ENCODE assay signal across 9 mouse cellular contexts in the genomic region with DNA sequence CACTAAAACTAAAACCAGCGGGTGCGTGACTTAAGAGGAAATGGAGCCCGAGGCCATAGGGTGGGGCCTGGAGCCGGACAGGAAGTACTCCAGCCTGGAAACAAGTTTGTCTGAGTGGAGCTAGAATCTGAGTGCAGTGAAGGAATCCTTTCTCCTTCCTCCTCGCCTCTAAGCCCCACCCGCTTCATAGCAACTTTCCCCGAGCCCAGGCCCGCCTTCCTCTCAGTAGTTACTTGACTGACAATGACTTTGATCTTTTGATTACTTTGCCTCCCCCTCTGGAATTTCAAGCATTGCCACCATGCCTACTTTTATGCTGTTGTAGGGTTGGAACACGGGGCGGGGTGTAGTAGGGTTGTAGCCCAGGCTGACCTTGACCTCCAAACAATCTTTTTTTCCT. TPM values are rescaled to one million over a fixed set of nuclear protein-coding genes. Genes with fewer than 3 reads are reported as not detected.
DNase-seq lines count a peak whose midpoint lies in the region; ATAC-seq and TF ChIP-seq lines count a peak whose summit lies in the region.
"Had no signal": no experiment of that assay in that cellular context is flagged by ENCODE, and none has a peak within 500 bp of the region (broad histone marks: within the 10 kb centered on the region; RNA-seq: fewer than 3 reads in every experiment).

No protein-coding gene starts in this region.

- no peaks in the 10 kb centered on the region for H3K27me3 ChIP-seq in midbrain, embryonic 10.5 days (ENCODE audit: low read depth, poor library complexity, severe bottlenecking)
- H3K27me3 ChIP-seq in midbrain, embryonic 16.5 days (ENCODE audit: control insufficient read depth, insufficient read depth, low read depth, low read length), result no peaks in the 10 kb centered on the region
- H3K27me3 ChIP-seq in heart, embryonic 10.5 days (ENCODE audit: insufficient read depth, poor library complexity, severe bottlenecking), result no peaks in the 10 kb centered on the region
- no peaks in the 10 kb centered on the region for H3K27me3 ChIP-seq in stomach, postnatal 0 days (ENCODE audit: control insufficient read depth, insufficient read depth, low read length)
- H3K27me3 ChIP-seq in liver, embryonic 12.5 days (replicated peaks), result no peaks in the 10 kb centered on the region

- H3K9me3 ChIP-seq in midbrain, embryonic 10.5 days (replicated peaks), result no peaks in the 10 kb centered on the region
- H3K9me3 ChIP-seq in midbrain, embryonic 16.5 days (replicated peaks; ENCODE audit: control insufficient read depth, low read length, poor library complexity, severe bottlenecking), result no peaks in the 10 kb centered on the region
- H3K9me3 ChIP-seq in heart, embryonic 10.5 days, result no peaks in the 10 kb centered on the region
- no peaks in the 10 kb centered on the region for H3K9me3 ChIP-seq in stomach, postnatal 0 days (ENCODE audit: control insufficient read depth, low read length)
- no peaks in the 10 kb centered on the region for H3K9me3 ChIP-seq in liver, embryonic 12.5 days (replicated peaks)

- H3K9ac ChIP-seq in midbrain, embryonic 16.5 days (ENCODE audit: low read depth, low read length), result no peak overlapping the region
- no peak overlapping the region for H3K9ac ChIP-seq in stomach, postnatal 0 days (ENCODE audit: low read length)
- no peak overlapping the region for H3K9ac ChIP-seq in liver, embryonic 12.5 days

- no peak overlapping the region for H3K4me2 ChIP-seq in midbrain, embryonic 16.5 days (ENCODE audit: low read length)
- no peak overlapping the region for H3K4me2 ChIP-seq in stomach, postnatal 0 days (replicated peaks; ENCODE audit: low read depth)
- H3K4me2 ChIP-seq in liver, embryonic 12.5 days, result no peak overlapping the region

- H3K27ac ChIP-seq in midbrain, embryonic 10.5 days (replicated peaks), result 0 out of 2 replicates have a peak overlapping the region, but pooled peaks have one; percentile 3
- no peak overlapping the region for H3K27ac ChIP-seq in midbrain, embryonic 16.5 days (ENCODE audit: low read length)
- peak overlapping the region; percentile 49 for H3K27ac ChIP-seq in heart, embryonic 10.5 days
- H3K27ac ChIP-seq in stomach, postnatal 0 days (replicated peaks), result no peak overlapping the region
- H3K27ac ChIP-seq in liver, embryonic 12.5 days, result no peak overlapping the region

- TF ChIP-seq EP300 in stomach, postnatal 0 days (optimal IDR thresholded peaks at IDR 0.05), result no peak

- TF ChIP-seq CTCF in stomach, postnatal 0 days (IDR thresholded peaks at IDR 0.05; ENCODE audit: low read depth), result no peak

- H3K36me3 ChIP-seq in midbrain, embryonic 10.5 days, result no peaks in the 10 kb centered on the region
- no peaks in the 10 kb centered on the region for H3K36me3 ChIP-seq in midbrain, embryonic 16.5 days (ENCODE audit: control insufficient read depth, insufficient read depth, low read length)
- H3K36me3 ChIP-seq in heart, embryonic 10.5 days, result no peaks in the 10 kb centered on the region
- no peaks in the 10 kb centered on the region for H3K36me3 ChIP-seq in stomach, postnatal 0 days (ENCODE audit: control insufficient read depth, insufficient read depth, low read length)
- no peaks in the 10 kb centered on the region for H3K36me3 ChIP-seq in liver, embryonic 12.5 days

- 62% methylated on average over 10 of the region's 10 CpGs for WGBS in midbrain, embryonic 10.5 days
- 58% methylated on average over 10 of the region's 10 CpGs for WGBS in midbrain, embryonic 16.5 days
- WGBS in heart, embryonic 10.5 days, result 36% methylated on average over 10 of the region's 10 CpGs
- 30% methylated on average over 10 of the region's 10 CpGs for WGBS in stomach, postnatal 0 days
- WGBS in liver, embryonic 12.5 days (ENCODE audit: insufficient replicate concordance), result 30% methylated on average over 10 of the region's 10 CpGs

- H3K4me1 ChIP-seq in midbrain, embryonic 10.5 days, result 0 out of 2 replicates have a peak, but pooled peaks cover 5% of the 10 kb centered on the region
- no peaks in the 10 kb centered on the region for H3K4me1 ChIP-seq in midbrain, embryonic 16.5 days (ENCODE audit: control insufficient read depth, insufficient read depth, low read length)
- 0 out of 2 replicates have a peak, but pooled peaks cover 7% of the 10 kb centered on the region for H3K4me1 ChIP-seq in heart, embryonic 10.5 days
- H3K4me1 ChIP-seq in stomach, postnatal 0 days (replicated peaks; ENCODE audit: control insufficient read depth, insufficient read depth), result no peaks in the 10 kb centered on the region
- H3K4me1 ChIP-seq in liver, embryonic 12.5 days, result peaks cover 8% of the 10 kb centered on the region; the same call in 1 of the 2 replicates

- no peak for ATAC-seq in midbrain, embryonic 16.5 days
- ATAC-seq in stomach, postnatal 0 days (ENCODE audit: low FRiP score, low TSS enrichment), result peak; percentile 76
- ATAC-seq in liver, embryonic 12.5 days, result no peak

- no peak overlapping the region for H3K4me3 ChIP-seq in midbrain, embryonic 10.5 days
- no peak overlapping the region for H3K4me3 ChIP-seq in midbrain, embryonic 16.5 days (ENCODE audit: low read depth, low read length)
- H3K4me3 ChIP-seq in heart, embryonic 10.5 days, result no peak overlapping the region
- H3K4me3 ChIP-seq in stomach, postnatal 0 days (ENCODE audit: low read depth, low read length), result no peak overlapping the region
- no peak overlapping the region for H3K4me3 ChIP-seq in liver, embryonic 12.5 days
- H3K4me3 ChIP-seq: myocyte had no signal

- peak; percentile 30 for DNase-seq in midbrain, embryonic 10.5 days (ENCODE audit: low spot score)
- no peak for DNase-seq in heart, embryonic 10.5 days (ENCODE audit: low spot score)
- DNase-seq in kidney, postnatal 36 days, result peak; percentile 32 to 52
- DNase-seq in stomach, postnatal 0 days (ENCODE audit: low spot score), result peak; percentile 45
- DNase-seq in right cerebral cortex, adult 2 months (ENCODE audit: low spot score in 2 of 2), result no peak
- DNase-seq in ovary, postnatal 14 days (ENCODE audit: low spot score), result no peak

RNA-seq across cellular contexts. Expression of a gene that starts 21.0 kb away (rescaled TPM):
- polyA plus RNA-seq in midbrain, embryonic 10.5 days (2016; fragmentation: Nextera tagmentation; extraction: Ambion mirVana), result 92.9 and 96.1 TPM in 2 replicates
- 33.8 and 35.4 TPM in 2 replicates for polyA plus RNA-seq in midbrain, embryonic 16.5 days (2015; fragmentation: Nextera tagmentation; extraction: Ambion mirVana)
- 52.5 and 61.7 TPM in 2 replicates for polyA plus RNA-seq in heart, embryonic 10.5 days (2016; fragmentation: Nextera tagmentation; extraction: Ambion mirVana)
- polyA plus RNA-seq in stomach, postnatal 0 days (2015; fragmentation: Nextera tagmentation; extraction: Ambion mirVana), result 15.1 and 16.7 TPM in 2 replicates
- polyA plus RNA-seq in liver, embryonic 12.5 days (2016; fragmentation: Nextera tagmentation; extraction: Ambion mirVana), result 55.3 and 58.1 TPM in 2 replicates

Comparison
In these comparisons a context has a peak if more than half of its experiments do, and no peak if none do; other contexts are left out.
1. H3K27ac ChIP-seq: peak in midbrain, embryonic 10.5 days (single experiment) and heart, embryonic 10.5 days (single experiment); none in midbrain, embryonic 16.5 days (single experiment), stomach, postnatal 0 days (single experiment) and liver, embryonic 12.5 days (single experiment).
2. DNase-seq: peak in midbrain, embryonic 10.5 days (single experiment), kidney, postnatal 36 days (2 of 2) and stomach, postnatal 0 days (single experiment); none in heart, embryonic 10.5 days (single experiment), right cerebral cortex, adult 2 months (0 of 2) and ovary, postnatal 14 days (single experiment).